Mouse (Mus musculus) central nervous system, embryonic 14 days (tissue): ENCODE measurements around the gene Efhc1. TPM values are rescaled to one million over a fixed set of nuclear protein-coding genes. Genes with fewer than 3 reads are reported as not detected.

ENCODE experiments used
- polyA plus RNA-seq: library from polyadenylated mRNA; depleted of rRNA; stranded (reverse); fragments of >200 nt; gene quantifications from 2 replicates; pipeline ENCODE4 v1.2.3, GENCODE M21; 2012; rRNA removed

The Efhc1 gene
- polyA plus RNA-seq: 2.0 and 2.1 TPM in 2 replicates

GRCm38 (mm10) chr1:20951300-20951763, at the start of gene Efhc1:
Efhc1 (plus strand) TSS chr1:20951626.

Other genes with a start within 250 kb of the Efhc1 start
- not detected in 2 replicates for gene Il17a, start 220.7 kb upstream of the Efhc1 start, polyA plus RNA-seq
- 0.25 and 0.29 TPM in 2 replicates for gene Il17f, start 161.0 kb upstream of the Efhc1 start, polyA plus RNA-seq
- gene Mcm3, start 131.3 kb upstream of the Efhc1 start, polyA plus RNA-seq: 42.4 and 43.3 TPM in 2 replicates
- 14.9 and 16.0 TPM in 2 replicates for gene Paqr8, start 61.0 kb upstream of the Efhc1 start, polyA plus RNA-seq
- gene Tram2, start 127.6 kb downstream of the Efhc1 start, polyA plus RNA-seq: 4.0 and 6.9 TPM in 2 replicates